Mouse (Mus musculus): ENCODE measurements at regions not wholly inside any gene's neighbourhood (a gene's known extent, or its start where the extent isn't known, plus 50 kb on each side); places are given as distances from the start of the nearest gene placed in this dataset.

- Histone ChIP-seq H3K4me1 (ENCODE audit: control insufficient read depth, insufficient read depth, low read length) (no peaks in the 10 kb centered on the region), H3K9me3 (ENCODE audit: control insufficient read depth, low read length) (no peaks in the 10 kb centered on the region), H3K4me2 (ENCODE audit: low read depth, low read length) (no peak overlapping the region), H3K4me3 (ENCODE audit: low read depth, low read length) (no peak overlapping the region), H3K36me3 (ENCODE audit: control insufficient read depth, insufficient read depth, low read length) (no peaks in the 10 kb centered on the region), H3K9ac (replicated peaks; ENCODE audit: low read depth, low read length) (no peak overlapping the region), H3K27ac (ENCODE audit: low read depth, low read length) (no peak overlapping the region), H3K27me3 (ENCODE audit: control insufficient read depth, insufficient read depth, low read length) (no peaks in the 10 kb centered on the region)
- ATAC-seq (ENCODE audit: low read depth), result no peak
- 54% methylated on average over 15 of the region's 15 CpGs for WGBS
Observed at GRCm38 (mm10) chr8:34505829-34506555, 394.5 kb upstream of the Gm10131 start.

GRCm38 (mm10) chr8:34505102-34505501, 393.6 kb upstream of the Gm10131 start:
- Histone ChIP-seq H3K27me3 (ENCODE audit: control insufficient read depth, insufficient read depth, low read length) (no peaks in the 10 kb centered on the region), H3K4me3 (ENCODE audit: low read depth, low read length) (no peak overlapping the region), H3K36me3 (ENCODE audit: control insufficient read depth, insufficient read depth, low read length) (no peaks in the 10 kb centered on the region), H3K27ac (ENCODE audit: low read depth, low read length) (no peak overlapping the region), H3K4me1 (ENCODE audit: control insufficient read depth, insufficient read depth, low read length) (no peaks in the 10 kb centered on the region), H3K4me2 (ENCODE audit: low read depth, low read length) (no peak overlapping the region), H3K9me3 (ENCODE audit: control insufficient read depth, low read length) (no peaks in the 10 kb centered on the region), H3K9ac (replicated peaks; ENCODE audit: low read depth, low read length) (no peak overlapping the region)
- no peak for ATAC-seq (ENCODE audit: low read depth)
- 88% methylated on average over 7 of the region's 7 CpGs for WGBS

GRCm38 (mm10) chr8:34502606-34503162, 391.1 kb upstream of the Gm10131 start:
- WGBS, result 81% methylated on average over 1 of the region's 1 CpGs
- Histone ChIP-seq H3K4me1 (ENCODE audit: control insufficient read depth, insufficient read depth, low read length) (no peaks in the 10 kb centered on the region), H3K27me3 (ENCODE audit: control insufficient read depth, insufficient read depth, low read length) (no peaks in the 10 kb centered on the region), H3K9ac (replicated peaks; ENCODE audit: low read depth, low read length) (no peak overlapping the region), H3K4me3 (ENCODE audit: low read depth, low read length) (no peak overlapping the region), H3K27ac (ENCODE audit: low read depth, low read length) (no peak overlapping the region), H3K36me3 (ENCODE audit: control insufficient read depth, insufficient read depth, low read length) (no peaks in the 10 kb centered on the region), H3K4me2 (ENCODE audit: low read depth, low read length) (no peak overlapping the region), H3K9me3 (ENCODE audit: control insufficient read depth, low read length) (no peaks in the 10 kb centered on the region)
- no peak for ATAC-seq (ENCODE audit: low read depth)

GRCm38 (mm10) chr8:34499196-34499595, 387.7 kb upstream of the Gm10131 start:
- no peak overlapping the region for H3K9ac ChIP-seq (replicated peaks; ENCODE audit: low read depth, low read length)
- H3K4me3 ChIP-seq (ENCODE audit: low read depth, low read length), result no peak overlapping the region
- no peaks in the 10 kb centered on the region for H3K4me1 ChIP-seq (ENCODE audit: control insufficient read depth, insufficient read depth, low read length)
- ATAC-seq (ENCODE audit: low read depth), result no peak
- no peak overlapping the region for H3K4me2 ChIP-seq (ENCODE audit: low read depth, low read length)
- no peaks in the 10 kb centered on the region for H3K27me3 ChIP-seq (ENCODE audit: control insufficient read depth, insufficient read depth, low read length)
- no peaks in the 10 kb centered on the region for H3K36me3 ChIP-seq (ENCODE audit: control insufficient read depth, insufficient read depth, low read length)
- no peak overlapping the region for H3K27ac ChIP-seq (ENCODE audit: low read depth, low read length)
- WGBS, result 83% methylated on average over 3 of the region's 3 CpGs
- H3K9me3 ChIP-seq (ENCODE audit: control insufficient read depth, low read length), result no peaks in the 10 kb centered on the region

GRCm38 (mm10) chr8:34496751-34497150, 385.2 kb upstream of the Gm10131 start:
- H3K36me3 ChIP-seq (ENCODE audit: control insufficient read depth, insufficient read depth, low read length), result no peaks in the 10 kb centered on the region
- no peaks in the 10 kb centered on the region for H3K27me3 ChIP-seq (ENCODE audit: control insufficient read depth, insufficient read depth, low read length)
- no peaks in the 10 kb centered on the region for H3K4me1 ChIP-seq (ENCODE audit: control insufficient read depth, insufficient read depth, low read length)
- no peak overlapping the region for H3K9ac ChIP-seq (replicated peaks; ENCODE audit: low read depth, low read length)
- no peak overlapping the region for H3K27ac ChIP-seq (ENCODE audit: low read depth, low read length)
- WGBS, result 94% methylated on average over 4 of the region's 4 CpGs
- H3K4me2 ChIP-seq (ENCODE audit: low read depth, low read length), result no peak overlapping the region
- H3K4me3 ChIP-seq (ENCODE audit: low read depth, low read length), result no peak overlapping the region
- ATAC-seq (ENCODE audit: low read depth), result no peak
- no peaks in the 10 kb centered on the region for H3K9me3 ChIP-seq (ENCODE audit: control insufficient read depth, low read length)

GRCm38 (mm10) chr8:34495974-34496373, 384.4 kb upstream of the Gm10131 start:
- H3K4me1 ChIP-seq (ENCODE audit: control insufficient read depth, insufficient read depth, low read length), result no peaks in the 10 kb centered on the region
- no peaks in the 10 kb centered on the region for H3K9me3 ChIP-seq (ENCODE audit: control insufficient read depth, low read length)
- H3K27ac ChIP-seq (ENCODE audit: low read depth, low read length), result no peak overlapping the region
- no peak overlapping the region for H3K9ac ChIP-seq (replicated peaks; ENCODE audit: low read depth, low read length)
- ATAC-seq (ENCODE audit: low read depth), result no peak
- 94% methylated on average over 4 of the region's 4 CpGs for WGBS
- H3K4me3 ChIP-seq (ENCODE audit: low read depth, low read length), result no peak overlapping the region
- H3K4me2 ChIP-seq (ENCODE audit: low read depth, low read length), result no peak overlapping the region
- no peaks in the 10 kb centered on the region for H3K36me3 ChIP-seq (ENCODE audit: control insufficient read depth, insufficient read depth, low read length)
- H3K27me3 ChIP-seq (ENCODE audit: control insufficient read depth, insufficient read depth, low read length), result no peaks in the 10 kb centered on the region

- H3K9ac ChIP-seq (replicated peaks; ENCODE audit: low read depth, low read length), result no peak overlapping the region
- 73% methylated on average over 7 of the region's 7 CpGs for WGBS
- no peak overlapping the region for H3K27ac ChIP-seq (ENCODE audit: low read depth, low read length)
- H3K9me3 ChIP-seq (ENCODE audit: control insufficient read depth, low read length), result no peaks in the 10 kb centered on the region
- no peaks in the 10 kb centered on the region for H3K27me3 ChIP-seq (ENCODE audit: control insufficient read depth, insufficient read depth, low read length)
- ATAC-seq (ENCODE audit: low read depth), result no peak
- H3K36me3 ChIP-seq (ENCODE audit: control insufficient read depth, insufficient read depth, low read length), result no peaks in the 10 kb centered on the region
- no peak overlapping the region for H3K4me2 ChIP-seq (ENCODE audit: low read depth, low read length)
- no peak overlapping the region for H3K4me3 ChIP-seq (ENCODE audit: low read depth, low read length)
- H3K4me1 ChIP-seq (ENCODE audit: control insufficient read depth, insufficient read depth, low read length), result 0 out of 2 replicates have a peak, but pooled peaks cover 3% of the 10 kb centered on the region
Observed at GRCm38 (mm10) chr8:34488746-34489400, 377.3 kb upstream of the Gm10131 start.

- whole genome bisulfite sequencing, result 30% methylated on average over 17 of the region's 17 CpGs
- no peaks in the 10 kb centered on the region for H3K27me3 ChIP-seq (ENCODE audit: control insufficient read depth, insufficient read depth, low read length)
- H3K9me3 ChIP-seq (ENCODE audit: control insufficient read depth, low read length), result no peaks in the 10 kb centered on the region
- H3K27ac ChIP-seq (ENCODE audit: low read depth, low read length), result no peak overlapping the region
- no peak overlapping the region for H3K4me2 ChIP-seq (ENCODE audit: low read depth, low read length)
- H3K9ac ChIP-seq (replicated peaks; ENCODE audit: low read depth, low read length), result no peak overlapping the region
- H3K4me1 ChIP-seq (ENCODE audit: control insufficient read depth, insufficient read depth, low read length), result 0 out of 2 replicates have a peak, but pooled peaks cover 3% of the 10 kb centered on the region
- ATAC-seq (ENCODE audit: low read depth), result no peak
- no peak overlapping the region for H3K4me3 ChIP-seq (ENCODE audit: low read depth, low read length)
- no peaks in the 10 kb centered on the region for H3K36me3 ChIP-seq (ENCODE audit: control insufficient read depth, insufficient read depth, low read length)
Observed at GRCm38 (mm10) chr8:34486433-34487096, 375.0 kb upstream of the Gm10131 start.

GRCm38 (mm10) chr8:34485905-34486304, 374.4 kb upstream of the Gm10131 start:
- H3K4me3 ChIP-seq (ENCODE audit: low read depth, low read length), result no peak overlapping the region
- H3K9me3 ChIP-seq (ENCODE audit: control insufficient read depth, low read length), result no peaks in the 10 kb centered on the region
- no peak for ATAC-seq (ENCODE audit: low read depth)
- no peaks in the 10 kb centered on the region for H3K27me3 ChIP-seq (ENCODE audit: control insufficient read depth, insufficient read depth, low read length)
- no peak overlapping the region for H3K9ac ChIP-seq (replicated peaks; ENCODE audit: low read depth, low read length)
- H3K27ac ChIP-seq (ENCODE audit: low read depth, low read length), result no peak overlapping the region
- H3K36me3 ChIP-seq (ENCODE audit: control insufficient read depth, insufficient read depth, low read length), result no peaks in the 10 kb centered on the region
- no peak overlapping the region for H3K4me2 ChIP-seq (ENCODE audit: low read depth, low read length)
- 0 out of 2 replicates have a peak, but pooled peaks cover 3% of the 10 kb centered on the region for H3K4me1 ChIP-seq (ENCODE audit: control insufficient read depth, insufficient read depth, low read length)
- WGBS, result 95% methylated on average over 9 of the region's 9 CpGs

All from neural tube, embryonic 14.5 days (tissue).